Mouse (Mus musculus): ENCODE results near the gene Adipor2. TPM values are rescaled to one million over a fixed set of nuclear protein-coding genes. Genes with fewer than 3 reads are reported as not detected.
"Not testable (repeated sequence)": the region's sequence is repeated elsewhere in the genome, so short reads cannot be mapped to it uniquely, and the experiment has no call there.

Adipor2 gene
- polyA plus RNA-seq, 1 experiment from 2014 or later, result 34.5 TPM

GRCm38 (mm10) chr6:119373000-119373705 lies 44.4 kb downstream of the Adipor2 start:
- ATAC-seq (ENCODE audit: low FRiP score) (no peak), DNase-seq (ENCODE audit: low spot score) (no peak)
- Histone ChIP-seq H3K36me3 (ENCODE audit: control insufficient read depth, insufficient read depth, low read length) (no peaks in the 10 kb centered on the region), H3K4me1 (replicated peaks; ENCODE audit: control insufficient read depth, insufficient read depth, low read length) (no peaks in the 10 kb centered on the region), H3K4me2 (replicated peaks; ENCODE audit: low read depth, low read length) (no peak overlapping the region), H3K9ac (ENCODE audit: low read depth, low read length) (no peak overlapping the region), H3K27me3 (ENCODE audit: control insufficient read depth, insufficient read depth, low read length) (no peaks in the 10 kb centered on the region), H3K27ac (ENCODE audit: low read depth, low read length) (no peak overlapping the region), H3K4me3 (ENCODE audit: low read depth, low read length) (no peak overlapping the region), H3K9me3 (ENCODE audit: control insufficient read depth, low read length) (no peaks in the 10 kb centered on the region)

- H3K27ac ChIP-seq (ENCODE audit: low read depth, low read length), result no peak overlapping the region
- H3K4me3 ChIP-seq (ENCODE audit: low read depth, low read length), result no peak overlapping the region
- H3K9ac ChIP-seq (ENCODE audit: low read depth, low read length), result no peak overlapping the region
- H3K27me3 ChIP-seq (ENCODE audit: control insufficient read depth, insufficient read depth, low read length), result no peaks in the 10 kb centered on the region
- ATAC-seq (ENCODE audit: low FRiP score), result no peak
- H3K4me2 ChIP-seq (replicated peaks; ENCODE audit: low read depth, low read length), result no peak overlapping the region
- H3K36me3 ChIP-seq (ENCODE audit: control insufficient read depth, insufficient read depth, low read length), result no peaks in the 10 kb centered on the region; the same call in 1 of the 2 replicates
- no peak for DNase-seq (ENCODE audit: low spot score)
- WGBS, result 92% methylated on average over 5 of the region's 5 CpGs
- no peaks in the 10 kb centered on the region for H3K9me3 ChIP-seq (ENCODE audit: control insufficient read depth, low read length)
- no peaks in the 10 kb centered on the region for H3K4me1 ChIP-seq (replicated peaks; ENCODE audit: control insufficient read depth, insufficient read depth, low read length)
Measured at GRCm38 (mm10) chr6:119372237-119372636, 45.3 kb downstream of the Adipor2 start.

- Histone ChIP-seq H3K4me3 (ENCODE audit: low read depth, low read length) (no peak overlapping the region), H3K9me3 (ENCODE audit: control insufficient read depth, low read length) (no peaks in the 10 kb centered on the region), H3K36me3 (ENCODE audit: control insufficient read depth, insufficient read depth, low read length) (no peaks in the 10 kb centered on the region; the same call in 1 of the 2 replicates), H3K4me2 (replicated peaks; ENCODE audit: low read depth, low read length) (no peak overlapping the region), H3K27ac (ENCODE audit: low read depth, low read length) (no peak overlapping the region), H3K9ac (ENCODE audit: low read depth, low read length) (no peak overlapping the region), H3K27me3 (ENCODE audit: control insufficient read depth, insufficient read depth, low read length) (no peaks in the 10 kb centered on the region), H3K4me1 (replicated peaks; ENCODE audit: control insufficient read depth, insufficient read depth, low read length) (no peaks in the 10 kb centered on the region)
- ATAC-seq (ENCODE audit: low FRiP score) (no peak), DNase-seq (ENCODE audit: low spot score) (no peak)
Measured at GRCm38 (mm10) chr6:119371624-119372023, 45.9 kb downstream of the Adipor2 start.

- DNase-seq (ENCODE audit: low spot score) (no peak), ATAC-seq (ENCODE audit: low FRiP score) (no peak)
- 98% methylated on average over 2 of the region's 2 CpGs for WGBS
- Histone ChIP-seq H3K9ac (ENCODE audit: low read depth, low read length) (no peak overlapping the region), H3K4me2 (replicated peaks; ENCODE audit: low read depth, low read length) (no peak overlapping the region), H3K27me3 (ENCODE audit: control insufficient read depth, insufficient read depth, low read length) (no peaks in the 10 kb centered on the region), H3K27ac (ENCODE audit: low read depth, low read length) (no peak overlapping the region), H3K9me3 (ENCODE audit: control insufficient read depth, low read length) (no peaks in the 10 kb centered on the region), H3K4me1 (replicated peaks; ENCODE audit: control insufficient read depth, insufficient read depth, low read length) (no peaks in the 10 kb centered on the region), H3K4me3 (ENCODE audit: low read depth, low read length) (no peak overlapping the region), H3K36me3 (ENCODE audit: control insufficient read depth, insufficient read depth, low read length) (no peaks in the 10 kb centered on the region; the same call in 1 of the 2 replicates)
Measured at GRCm38 (mm10) chr6:119367382-119367781, 50.1 kb downstream of the Adipor2 start.

GRCm38 (mm10) chr6:119366800-119367199 lies 50.7 kb downstream of the Adipor2 start:
- not testable (repeated sequence) for ATAC-seq (ENCODE audit: low FRiP score)

GRCm38 (mm10) chr6:119363593-119363992 lies 53.9 kb downstream of the Adipor2 start:
- ATAC-seq (ENCODE audit: low FRiP score), result no peak
- Histone ChIP-seq H3K9me3 (ENCODE audit: control insufficient read depth, low read length) (no peaks in the 10 kb centered on the region), H3K4me2 (replicated peaks; ENCODE audit: low read depth, low read length) (no peak overlapping the region), H3K36me3 (ENCODE audit: control insufficient read depth, insufficient read depth, low read length) (no peaks in the 10 kb centered on the region; the same call in 1 of the 2 replicates), H3K4me3 (ENCODE audit: low read depth, low read length) (no peak overlapping the region), H3K27ac (ENCODE audit: low read depth, low read length) (no peak overlapping the region), H3K9ac (ENCODE audit: low read depth, low read length) (no peak overlapping the region), H3K4me1 (replicated peaks; ENCODE audit: control insufficient read depth, insufficient read depth, low read length) (no peaks in the 10 kb centered on the region), H3K27me3 (ENCODE audit: control insufficient read depth, insufficient read depth, low read length) (no peaks in the 10 kb centered on the region)
- WGBS, result 97% methylated on average over 5 of the region's 5 CpGs
- no peak for DNase-seq (ENCODE audit: low spot score)

More at GRCm38 (mm10) chr6:119366800-119367199, 50.7 kb downstream of the Adipor2 start:
- not testable (repeated sequence) for H3K27me3 ChIP-seq (ENCODE audit: control insufficient read depth, insufficient read depth, low read length); H3K9me3 ChIP-seq (ENCODE audit: control insufficient read depth, low read length); H3K4me1 ChIP-seq (replicated peaks; ENCODE audit: control insufficient read depth, insufficient read depth, low read length); H3K4me2 ChIP-seq (replicated peaks; ENCODE audit: low read depth, low read length); H3K4me3 ChIP-seq (ENCODE audit: low read depth, low read length); H3K36me3 ChIP-seq (ENCODE audit: control insufficient read depth, insufficient read depth, low read length); H3K9ac ChIP-seq (ENCODE audit: low read depth, low read length); DNase-seq (ENCODE audit: low spot score); H3K27ac ChIP-seq (ENCODE audit: low read depth, low read length)
- WGBS, result 81% methylated on average over 3 of the region's 4 CpGs

GRCm38 (mm10) chr6:119360925-119361702 lies 56.4 kb downstream of the Adipor2 start:
- no peaks in the 10 kb centered on the region for H3K36me3 ChIP-seq (ENCODE audit: control insufficient read depth, insufficient read depth, low read length)

GRCm38 (mm10) chr6:119360250-119360649 lies 57.3 kb downstream of the Adipor2 start:
- not testable (repeated sequence) for H3K27ac ChIP-seq (ENCODE audit: low read depth, low read length); H3K27me3 ChIP-seq (ENCODE audit: control insufficient read depth, insufficient read depth, low read length); H3K4me2 ChIP-seq (replicated peaks; ENCODE audit: low read depth, low read length); H3K9me3 ChIP-seq (ENCODE audit: control insufficient read depth, low read length); ATAC-seq (ENCODE audit: low FRiP score); H3K9ac ChIP-seq (ENCODE audit: low read depth, low read length); DNase-seq (ENCODE audit: low spot score); H3K4me3 ChIP-seq (ENCODE audit: low read depth, low read length); H3K4me1 ChIP-seq (replicated peaks; ENCODE audit: control insufficient read depth, insufficient read depth, low read length); H3K36me3 ChIP-seq (ENCODE audit: control insufficient read depth, insufficient read depth, low read length)
- 92% methylated on average over 6 of the region's 6 CpGs for WGBS

More at GRCm38 (mm10) chr6:119360925-119361702, 56.4 kb downstream of the Adipor2 start:
- Histone ChIP-seq H3K9me3 (ENCODE audit: control insufficient read depth, low read length) (no peaks in the 10 kb centered on the region), H3K4me2 (replicated peaks; ENCODE audit: low read depth, low read length) (no peak overlapping the region), H3K4me3 (ENCODE audit: low read depth, low read length) (no peak overlapping the region), H3K27ac (ENCODE audit: low read depth, low read length) (no peak overlapping the region), H3K9ac (ENCODE audit: low read depth, low read length) (no peak overlapping the region), H3K27me3 (ENCODE audit: control insufficient read depth, insufficient read depth, low read length) (no peaks in the 10 kb centered on the region), H3K4me1 (replicated peaks; ENCODE audit: control insufficient read depth, insufficient read depth, low read length) (no peaks in the 10 kb centered on the region)
- WGBS, result 97% methylated on average over 3 of the region's 3 CpGs
- DNase-seq (ENCODE audit: low spot score), result no peak
- ATAC-seq (ENCODE audit: low FRiP score), result no peak

All from hindbrain, embryonic 11.5 days (tissue).